Mouse (Mus musculus) MEL-GATA-1-ER (cell line): ENCODE data around the gene 1700001C02Rik.
A peak's percentile ranks its signal among the peaks of the same experiment; 100 is the strongest.

Experiments used
- DNase-seq: peaks from one replicate; pipeline ENCODE4 v3.0.0-alpha.2; 2012; ENCODE audit warnings: low read depth; ENCODE audit errors: extremely low read depth

1700001C02Rik gene

DNA sequence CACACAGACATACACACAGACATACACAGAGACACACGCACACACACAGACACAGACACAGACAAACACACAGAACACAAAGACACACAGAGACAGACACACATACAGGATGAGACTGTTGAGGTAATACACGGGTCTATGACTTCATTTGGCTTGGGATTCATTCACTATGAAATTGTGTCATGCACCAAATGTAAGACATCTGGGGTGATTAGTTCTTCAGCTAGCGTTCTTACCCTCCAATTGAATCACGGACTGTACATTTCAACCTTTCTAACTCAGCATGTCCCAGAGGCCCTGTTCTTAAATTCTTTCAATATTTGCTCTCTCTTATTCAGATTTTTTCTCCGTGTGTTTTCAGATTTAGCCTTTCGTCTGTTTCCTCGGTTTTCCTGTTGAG lies 28.8 kb downstream of the 1700001C02Rik start:
- no peak for DNase-seq

DNA sequence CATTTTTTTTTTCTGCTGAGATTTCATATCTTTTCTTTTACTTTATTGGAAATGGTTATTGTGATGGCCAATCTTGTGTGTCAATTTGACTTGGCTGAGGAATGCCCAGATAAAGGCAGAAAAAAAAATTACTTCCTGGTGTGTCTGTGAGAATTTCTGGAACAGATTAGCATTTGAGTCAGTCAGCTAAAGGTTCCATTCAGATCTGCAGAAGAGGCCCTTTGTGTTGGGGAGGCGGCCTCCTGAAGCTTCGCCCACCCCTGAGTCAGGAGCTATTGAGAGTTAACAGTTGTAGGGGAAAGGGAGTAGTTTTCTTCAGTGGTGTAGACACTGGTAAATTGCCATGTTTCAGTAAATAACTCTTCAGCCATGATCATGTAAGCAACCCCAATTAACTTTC lies 29.4 kb downstream of the 1700001C02Rik start:
- no peak for DNase-seq

- DNase-seq = no peak
These were observed 31.0 kb downstream of the 1700001C02Rik start for GRCm38 (mm10) chr5:30496821-30497220.

GRCm38 (mm10) chr5:30497299-30497698 lies 31.5 kb downstream of the 1700001C02Rik start:
- no peak for DNase-seq

GRCm38 (mm10) chr5:30513111-30513510 lies 47.3 kb downstream of the 1700001C02Rik start:
- DNase-seq = no peak

- peak; percentile 92 for DNase-seq
These were observed 50.5 kb downstream of the 1700001C02Rik start for GRCm38 (mm10) chr5:30516376-30516775.

- DNase-seq = no peak
These were observed 52.3 kb downstream of the 1700001C02Rik start for GRCm38 (mm10) chr5:30518108-30518507.

DNA sequence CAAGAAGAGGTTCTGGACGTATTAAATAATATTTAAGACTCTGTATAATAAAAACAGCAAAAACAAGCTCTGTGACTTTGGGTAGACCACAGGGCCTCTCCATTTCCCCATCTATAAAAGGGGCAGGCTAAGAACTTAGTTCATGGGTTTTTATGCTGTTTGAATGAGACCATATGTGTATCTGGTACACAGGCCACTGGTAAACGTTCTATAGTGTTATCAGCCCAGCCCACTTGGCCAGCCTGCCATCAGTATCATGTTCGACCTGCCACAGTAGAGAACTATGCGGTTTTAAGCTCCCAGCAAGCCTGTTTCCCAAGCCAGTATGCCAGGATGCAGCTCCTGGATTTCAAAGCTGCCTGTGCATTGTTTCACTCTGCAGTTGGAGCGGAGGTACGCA lies 52.7 kb downstream of the 1700001C02Rik start:
- DNase-seq = peak; percentile 96

DNA sequence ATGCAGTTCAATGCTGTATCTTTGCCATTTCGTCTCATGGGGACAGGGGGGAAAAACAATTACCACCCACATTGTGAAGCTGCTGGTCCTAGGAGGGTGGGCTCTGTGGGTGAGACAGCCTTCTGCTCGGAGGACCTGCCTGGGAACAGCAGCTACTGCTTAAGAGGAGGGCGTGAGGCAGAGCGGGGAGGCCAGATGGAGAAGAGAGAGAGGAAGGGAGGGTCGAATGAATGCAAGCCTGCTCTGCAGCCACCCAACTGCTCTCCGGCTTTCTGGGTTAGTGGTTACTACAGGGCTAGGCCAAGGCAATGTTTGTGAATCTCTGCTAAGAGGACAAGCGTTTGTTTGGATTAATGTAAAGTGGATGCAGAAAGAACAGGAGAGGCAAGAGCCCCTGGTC lies 53.6 kb downstream of the 1700001C02Rik start:
- DNase-seq = peak; percentile 29

DNA sequence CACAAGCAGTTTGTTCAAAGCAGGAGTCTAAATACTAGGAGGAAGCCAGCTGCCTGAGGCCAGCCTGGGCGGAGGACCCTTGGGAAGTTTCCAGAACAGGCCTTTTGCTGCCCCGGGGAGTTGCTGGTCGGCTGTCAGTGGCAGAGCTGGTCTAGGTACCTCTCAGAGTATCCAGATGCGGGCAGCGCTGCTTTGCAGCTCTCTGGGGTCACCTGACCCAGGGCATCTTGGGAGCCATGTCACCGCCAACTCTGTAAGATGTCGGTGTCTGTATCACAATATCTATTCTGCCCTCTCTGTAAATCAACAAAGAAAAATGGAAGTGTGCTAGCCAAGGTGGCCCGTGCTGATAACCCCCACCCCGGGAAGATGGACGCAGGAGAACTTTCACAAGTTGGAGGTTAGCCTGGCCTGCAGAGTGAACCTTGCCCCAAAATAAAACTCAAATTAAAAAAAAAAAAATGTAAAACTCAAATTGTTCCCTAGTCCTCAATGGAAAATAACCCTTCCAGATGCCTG lies 54.4 kb downstream of the 1700001C02Rik start:
- peak; percentile 44 for DNase-seq

DNA sequence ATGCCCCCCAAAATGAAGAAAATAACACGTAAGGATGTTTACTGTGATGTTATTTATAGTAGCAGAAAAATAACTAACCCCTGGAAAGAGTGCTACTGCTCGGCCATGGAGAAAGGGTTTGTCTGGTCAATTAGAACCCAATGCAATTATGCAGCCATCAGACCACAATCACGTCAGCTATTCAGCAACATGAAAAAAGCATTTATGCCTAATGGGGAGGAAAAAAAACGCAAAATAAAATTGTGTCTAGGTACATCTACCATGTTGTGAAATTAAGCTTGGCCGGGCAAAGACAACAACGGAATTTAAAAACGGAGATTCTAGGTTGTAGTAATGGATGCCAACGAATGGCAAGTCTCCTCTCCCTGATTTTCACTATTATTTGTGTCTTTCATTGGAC lies 56.6 kb downstream of the 1700001C02Rik start:
- DNase-seq = no peak

DNA sequence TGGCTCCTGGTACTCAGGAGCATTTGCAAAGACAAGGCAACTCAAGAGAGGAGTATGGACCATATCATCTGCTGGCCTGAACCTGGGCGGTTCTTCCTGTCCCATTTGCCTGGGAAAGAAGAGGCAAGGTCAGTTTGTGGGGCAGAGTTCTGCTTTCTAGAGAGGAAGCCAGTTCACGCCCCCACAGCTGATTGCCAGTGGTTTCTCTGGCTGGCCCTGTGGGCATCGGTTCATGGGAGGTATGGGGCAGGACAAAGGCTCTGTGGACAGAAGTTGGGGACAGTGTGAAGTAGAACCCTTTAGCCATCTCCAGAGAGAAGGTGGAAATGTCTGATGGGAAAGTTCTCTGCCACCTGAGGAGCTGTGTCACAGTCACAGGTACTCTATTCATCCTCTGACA lies 57.3 kb downstream of the 1700001C02Rik start:
- DNase-seq = no peak

DNA sequence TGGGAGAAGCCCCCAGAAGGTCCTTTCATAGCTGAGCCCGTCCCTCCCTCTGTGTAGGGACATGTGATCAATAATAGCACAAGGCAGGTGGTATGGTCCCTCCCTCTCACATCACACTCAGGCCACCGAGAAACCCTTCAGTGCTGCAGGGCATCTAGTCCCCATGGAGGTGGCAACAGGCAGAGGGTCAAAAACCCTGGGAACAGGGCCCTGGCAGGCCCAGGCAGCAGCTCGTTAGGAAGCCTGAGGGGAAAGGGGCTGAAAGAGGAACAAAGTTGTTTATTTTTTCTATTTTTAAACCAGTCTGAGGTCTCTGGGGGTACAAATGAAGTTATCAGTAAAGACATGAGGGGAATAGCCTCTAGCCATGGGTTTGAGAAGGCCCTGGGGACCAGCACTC lies 58.4 kb downstream of the 1700001C02Rik start:
- peak; percentile 63 for DNase-seq

DNA sequence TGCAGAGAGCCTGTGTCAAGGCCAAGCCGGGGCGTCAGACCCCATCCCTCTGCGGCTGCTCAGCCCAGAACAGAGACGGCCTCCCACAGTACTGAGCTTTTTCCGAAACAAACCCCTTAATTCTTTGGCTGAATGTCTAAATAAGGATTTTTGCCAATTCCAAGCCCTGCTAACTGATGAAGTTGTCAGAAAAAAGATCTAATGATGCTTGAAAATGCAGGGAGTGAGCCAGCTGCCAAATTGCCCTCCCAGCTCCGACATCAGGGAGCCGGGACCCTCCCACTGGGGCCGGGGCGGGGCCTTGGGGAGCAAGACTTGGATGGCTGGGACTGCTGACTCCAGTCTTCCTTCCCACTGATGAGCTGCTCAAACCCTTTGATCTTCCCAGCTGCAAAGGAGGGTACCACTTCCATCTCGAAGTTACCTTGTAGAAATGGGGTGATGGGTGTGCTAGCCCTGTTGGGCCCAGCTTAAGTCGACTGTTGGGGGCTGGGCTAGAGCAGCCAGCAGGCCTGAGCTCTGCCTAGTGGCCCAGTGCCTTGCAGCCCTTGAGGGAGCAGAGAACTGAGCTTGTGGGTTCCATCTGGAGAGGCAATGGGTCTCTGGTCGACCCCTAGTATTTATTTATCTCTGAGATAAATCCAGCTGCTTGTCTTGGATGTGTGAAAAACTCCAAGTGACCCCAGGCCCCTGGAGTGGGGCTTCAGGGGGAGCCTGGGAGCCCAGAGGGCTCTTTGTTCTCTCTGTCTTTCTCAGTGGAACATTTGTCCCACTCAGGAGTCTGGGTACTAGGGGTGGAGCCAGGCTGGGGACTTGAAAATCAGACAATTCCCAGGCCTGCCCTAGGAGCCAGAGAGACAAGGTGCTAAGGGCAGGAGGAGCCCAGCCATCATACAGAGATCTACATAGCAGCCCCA lies 60.3 kb downstream of the 1700001C02Rik start:
- DNase-seq = no peak

DNA sequence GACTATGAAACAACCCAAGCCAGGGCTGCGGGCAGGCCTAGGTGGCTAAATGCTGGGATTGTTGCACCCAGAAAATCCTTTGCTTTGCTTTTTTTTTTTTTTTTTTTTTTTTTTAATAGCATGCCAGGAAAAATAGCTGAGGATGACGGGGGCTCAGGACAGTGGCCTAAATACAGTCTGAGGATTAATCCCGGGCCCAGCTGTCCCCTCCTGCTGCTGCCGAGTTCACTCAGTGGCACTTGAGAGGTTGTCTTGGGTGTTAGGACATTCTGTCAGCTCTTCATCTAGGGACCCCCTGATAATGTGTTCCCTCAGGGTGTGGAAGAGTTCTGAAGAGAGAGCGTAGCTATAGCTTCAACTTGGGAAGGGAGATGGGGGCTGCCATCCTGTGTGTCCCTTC lies 61.3 kb downstream of the 1700001C02Rik start:
- DNase-seq = no peak

DNA sequence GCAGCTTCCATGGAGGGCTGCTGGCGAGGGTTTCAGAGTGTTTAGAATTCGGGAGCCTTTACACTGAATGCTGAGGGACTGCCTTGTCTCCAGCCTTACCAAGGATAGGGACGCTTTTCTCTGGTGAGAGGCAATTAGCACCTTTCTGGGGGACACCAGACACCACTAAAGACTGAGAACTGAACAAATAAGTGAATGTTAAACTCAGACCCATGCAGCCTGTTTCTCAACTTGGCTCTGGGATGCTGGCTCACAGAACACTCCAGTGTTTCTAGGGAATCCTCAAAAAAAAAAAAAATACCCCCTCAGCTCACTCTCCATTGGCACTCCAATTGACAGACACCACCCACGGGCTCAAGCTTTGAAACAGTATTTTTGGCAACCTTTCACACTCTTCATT lies 63.1 kb downstream of the 1700001C02Rik start:
- no peak for DNase-seq
